In the genomic region with DNA sequence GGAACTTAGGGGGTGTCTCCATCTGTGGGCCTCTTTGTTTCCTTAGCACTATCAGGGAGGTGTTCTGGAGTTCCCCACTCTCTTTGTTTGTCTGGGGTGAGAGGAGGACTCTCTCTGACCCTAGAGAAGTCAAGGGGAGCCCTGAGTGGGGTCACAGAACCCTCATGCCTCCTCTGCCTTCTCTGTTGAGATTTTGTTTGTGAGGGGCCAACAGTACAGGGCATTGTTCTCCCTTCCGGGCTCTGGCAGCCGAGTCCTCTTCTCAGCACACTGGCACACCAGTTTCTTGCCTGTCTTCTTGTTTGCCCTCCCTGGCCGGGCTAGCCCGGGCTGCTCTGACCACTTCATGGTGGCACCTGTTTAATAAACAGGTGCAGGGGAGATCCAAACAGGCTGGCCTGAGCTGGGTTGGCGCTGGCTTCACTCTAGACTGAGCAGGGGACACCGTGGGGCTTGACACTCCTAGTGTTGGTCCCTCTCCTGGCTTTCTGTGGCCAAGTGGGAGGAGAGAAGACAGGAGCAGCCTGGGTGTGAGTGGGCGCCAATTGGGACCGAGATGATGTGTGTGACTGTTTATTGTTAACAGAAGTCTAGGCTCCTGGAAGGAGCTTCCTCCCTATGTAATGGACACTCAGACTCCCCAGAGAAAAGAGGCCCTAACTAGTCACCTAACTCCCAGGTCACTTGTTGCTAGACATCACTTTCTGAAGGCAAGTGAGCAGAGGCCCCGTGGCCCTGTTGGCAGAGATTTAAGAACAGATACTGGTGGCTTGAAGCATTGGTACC, we compare ENCODE assay signal across 9 mouse cellular contexts. TPM values are rescaled to one million over a fixed set of nuclear protein-coding genes. Genes with fewer than 3 reads are reported as not detected.
DNase-seq lines count a peak whose midpoint lies in the region; ATAC-seq and TF ChIP-seq lines count a peak whose summit lies in the region.
"Had no signal": no experiment of that assay in that cellular context is flagged by ENCODE, and none has a peak within 500 bp of the region (broad histone marks: within the 10 kb centered on the region; RNA-seq: fewer than 3 reads in every experiment).

No protein-coding gene starts in this region.

- TF ChIP-seq CTCF in left cerebral cortex, adult 2 months (IDR thresholded peaks at IDR 0.05) = no peak

- peak overlapping the region; percentile 80 for H3K27ac ChIP-seq in left cerebral cortex, adult 2 months
- H3K27ac ChIP-seq in forebrain, embryonic 14.5 days (ENCODE audit: low read depth, low read length) = no peak overlapping the region
- peak overlapping the region; percentile 22; the same call in 1 of the 2 replicates for H3K27ac ChIP-seq in midbrain, embryonic 12.5 days (replicated peaks)

- peak; percentile 69 for DNase-seq in cerebellum, adult 11-12 months
- DNase-seq in cerebellum, postnatal 4 days (ENCODE audit: low spot score in 2 of 2) = no peak
- no peak for DNase-seq in left cerebral cortex, adult 2 months (ENCODE audit: extremely low spot score in 1 of 2, low spot score in 2 of 2)
- DNase-seq in left cerebral cortex, postnatal 10 days (ENCODE audit: extremely low spot score in 1 of 2, low spot score in 2 of 2) = no peak
- no peak for DNase-seq in forebrain, embryonic 14.5 days (ENCODE audit: low spot score)
- no peak for DNase-seq in adrenal gland, postnatal 36 days
- DNase-seq in left cerebral cortex, postnatal 14 days (ENCODE audit: low spot score in 2 of 2) = no peak

- no peaks in the 10 kb centered on the region for H3K27me3 ChIP-seq in forebrain, embryonic 14.5 days (replicated peaks; ENCODE audit: control insufficient read depth, insufficient read depth, low read length)
- no peaks in the 10 kb centered on the region for H3K27me3 ChIP-seq in midbrain, embryonic 12.5 days

- 68% methylated on average over 9 of the region's 9 CpGs for WGBS in forebrain, embryonic 14.5 days
- WGBS in midbrain, embryonic 12.5 days = 66% methylated on average over 9 of the region's 9 CpGs

- no peaks in the 10 kb centered on the region for H3K36me3 ChIP-seq in forebrain, embryonic 14.5 days (ENCODE audit: control insufficient read depth, insufficient read depth, low read length)
- no peaks in the 10 kb centered on the region for H3K36me3 ChIP-seq in midbrain, embryonic 12.5 days

- H3K4me3 ChIP-seq in left cerebral cortex, adult 2 months = no peak overlapping the region
- no peak overlapping the region for H3K4me3 ChIP-seq in forebrain, embryonic 14.5 days (ENCODE audit: low read depth, low read length)
- no peak overlapping the region for H3K4me3 ChIP-seq in midbrain, embryonic 12.5 days

- no peak overlapping the region for H3K4me2 ChIP-seq in forebrain, embryonic 14.5 days (ENCODE audit: low read length)
- no peak overlapping the region for H3K4me2 ChIP-seq in midbrain, embryonic 12.5 days (replicated peaks)

- H3K9ac ChIP-seq in forebrain, embryonic 14.5 days (ENCODE audit: low read length) = peak overlapping the region; percentile 32; the same call in 1 of the 2 replicates
- H3K9ac ChIP-seq in midbrain, embryonic 12.5 days (replicated peaks) = no peak overlapping the region

- H3K9me3 ChIP-seq in forebrain, embryonic 14.5 days (replicated peaks; ENCODE audit: control insufficient read depth, low read length) = no peaks in the 10 kb centered on the region
- no peaks in the 10 kb centered on the region for H3K9me3 ChIP-seq in midbrain, embryonic 12.5 days

- H3K4me1 ChIP-seq in forebrain, embryonic 14.5 days (ENCODE audit: control insufficient read depth, insufficient read depth, low read length) = peaks cover 7% of the 10 kb centered on the region
- H3K4me1 ChIP-seq in midbrain, embryonic 12.5 days = peaks cover 17% of the 10 kb centered on the region

- ATAC-seq in forebrain, embryonic 14.5 days = no peak
- no peak for ATAC-seq in midbrain, embryonic 12.5 days (ENCODE audit: low FRiP score, low read depth)

- intact Hi-C loops in left cerebral cortex, adult 2 months (cut with DNase I) = no loop called here
- intact Hi-C loops in left cerebral cortex, postnatal 10 days (cut with DNase I) = no loop called here
- intact Hi-C loops in left cerebral cortex, postnatal 14 days (cut with DNase I) = no loop called here

RNA-seq across cellular contexts. Expression of a gene that starts 6.9 kb away (rescaled TPM):
- 10 to 100 TPM; 56.7 to 57.0 TPM for total RNA-seq in left cerebral cortex, adult 2 months (2021)
- total RNA-seq in left cerebral cortex, postnatal 10 days (2021) = 10 to 100 TPM; 48.4 to 51.2 TPM
- 6.5 and 9.1 TPM in 2 replicates for polyA plus RNA-seq in forebrain, embryonic 14.5 days (2014; fragmentation: Nextera tagmentation; extraction: Ambion mirVana)
- 12.7 and 15.4 TPM in 2 replicates for polyA plus RNA-seq in midbrain, embryonic 12.5 days (2016; fragmentation: Nextera tagmentation; extraction: Ambion mirVana)
- total RNA-seq in adrenal gland, postnatal 36 days (2021) = 10 to 100 TPM; 21.4 TPM
- 10 to 100 TPM; 53.0 to 61.5 TPM for total RNA-seq in left cerebral cortex, postnatal 14 days (2021)

RNA-seq across cellular contexts. Expression of a gene that starts 25.0 kb away (rescaled TPM):
- 1 to 10 TPM; 1.3 to 1.6 TPM for total RNA-seq in left cerebral cortex, adult 2 months (2021)
- total RNA-seq in left cerebral cortex, postnatal 10 days (2021) = 1 to 10 TPM; 2.9 to 4.0 TPM
- polyA plus RNA-seq in forebrain, embryonic 14.5 days (2014; fragmentation: Nextera tagmentation; extraction: Ambion mirVana) = 2.7 and 3.4 TPM in 2 replicates
- polyA plus RNA-seq in midbrain, embryonic 12.5 days (2016; fragmentation: Nextera tagmentation; extraction: Ambion mirVana) = 4.7 TPM in 2 replicates
- total RNA-seq in adrenal gland, postnatal 36 days (2021) = 1 to 10 TPM; 8.7 TPM
- total RNA-seq in left cerebral cortex, postnatal 14 days (2021) = 1 to 10 TPM; 3.0 to 3.3 TPM

RNA-seq across cellular contexts. Expression of a gene that starts 28.5 kb away (rescaled TPM):
- 1 to 10 TPM in 1 of 2 experiments, under 1 TPM in 1; 0.91 to 1.4 TPM for total RNA-seq in left cerebral cortex, adult 2 months (2021)
- total RNA-seq in left cerebral cortex, postnatal 10 days (2021) = 1 to 10 TPM; 3.1 to 3.3 TPM
- polyA plus RNA-seq in forebrain, embryonic 14.5 days (2014; fragmentation: Nextera tagmentation; extraction: Ambion mirVana) = 0.77 and 0.86 TPM in 2 replicates
- 0.30 and 0.66 TPM in 2 replicates for polyA plus RNA-seq in midbrain, embryonic 12.5 days (2016; fragmentation: Nextera tagmentation; extraction: Ambion mirVana)
- 10 to 100 TPM in 1 of 2 experiments, 1 to 10 TPM in 1; 9.3 to 11.5 TPM for total RNA-seq in adrenal gland, postnatal 36 days (2021)
- 1 to 10 TPM; 2.0 to 2.5 TPM for total RNA-seq in left cerebral cortex, postnatal 14 days (2021)
- total RNA-seq: hematopoietic stem cell, adult 5-6 weeks had no signal

RNA-seq across cellular contexts. Expression of a gene that starts 49.5 kb away (rescaled TPM):
- total RNA-seq in left cerebral cortex, adult 2 months (2021) = 100 to 1,000 TPM; 329 to 332 TPM
- 100 to 1,000 TPM; 312 to 326 TPM for total RNA-seq in left cerebral cortex, postnatal 10 days (2021)
- 94.2 and 101 TPM in 2 replicates for polyA plus RNA-seq in forebrain, embryonic 14.5 days (2014; fragmentation: Nextera tagmentation; extraction: Ambion mirVana)
- polyA plus RNA-seq in midbrain, embryonic 12.5 days (2016; fragmentation: Nextera tagmentation; extraction: Ambion mirVana) = 107 and 114 TPM in 2 replicates
- 100 to 1,000 TPM; 169 to 177 TPM for total RNA-seq in adrenal gland, postnatal 36 days (2021)
- total RNA-seq in left cerebral cortex, postnatal 14 days (2021) = 100 to 1,000 TPM; 336 to 338 TPM

RNA-seq across cellular contexts. Expression of a gene that starts 51.8 kb away (rescaled TPM):
- 100 to 1,000 TPM; 133 to 138 TPM for total RNA-seq in left cerebral cortex, adult 2 months (2021)
- total RNA-seq in left cerebral cortex, postnatal 10 days (2021) = 100 to 1,000 TPM; 117 to 121 TPM
- polyA plus RNA-seq in forebrain, embryonic 14.5 days (2014; fragmentation: Nextera tagmentation; extraction: Ambion mirVana) = 67.0 and 73.1 TPM in 2 replicates
- polyA plus RNA-seq in midbrain, embryonic 12.5 days (2016; fragmentation: Nextera tagmentation; extraction: Ambion mirVana) = 78.5 and 81.6 TPM in 2 replicates
- total RNA-seq in adrenal gland, postnatal 36 days (2021) = 100 to 1,000 TPM; 146 to 161 TPM
- 100 to 1,000 TPM; 115 to 116 TPM for total RNA-seq in left cerebral cortex, postnatal 14 days (2021)
